Mouse (Mus musculus) heart, embryonic 15.5 days (tissue): ENCODE data around the gene Atf7ip. TPM values are rescaled to one million over a fixed set of nuclear protein-coding genes. Genes with fewer than 3 reads are reported as not detected.

Experiments
- ATAC-seq: fragments of 200-750 bp; cut with Nextera tagmentation; replicated peaks from 2 replicates; pipeline ENCODE4 v1.8.0; 2017; ENCODE audit warnings: low read depth, moderate TSS enrichment; ENCODE audit not compliant: insufficient number of reproducible peaks, insufficient read depth, low FRiP score
- H3K27ac ChIP-seq: fragments of 300-500 bp; sonication (generic); 2 replicates; pipeline ENCODE4 v1.5.1; 2015; ENCODE audit warnings: mild to moderate bottlenecking, inconsistent platforms
- H3K27me3 ChIP-seq: fragments of 300-500 bp; sonication (generic); 2 replicates; pipeline ENCODE4 v1.6.1; 2015; ENCODE audit warnings: inconsistent platforms
- H3K36me3 ChIP-seq: fragments of 300-500 bp; sonication (generic); 2 replicates; pipeline ENCODE4 v1.6.1; 2015; ENCODE audit warnings: mild to moderate bottlenecking, inconsistent platforms
- H3K4me1 ChIP-seq: fragments of 300-500 bp; sonication (generic); replicated peaks from 2 replicates; pipeline ENCODE4 v1.6.1; 2015; ENCODE audit warnings: inconsistent platforms
- H3K4me2 ChIP-seq: fragments of 300-500 bp; sonication (generic); 2 replicates; pipeline ENCODE4 v1.6.1; 2015; ENCODE audit warnings: inconsistent platforms, mild to moderate bottlenecking, moderate library complexity
- H3K4me3 ChIP-seq: fragments of 300-500 bp; sonication (generic); 2 replicates; pipeline ENCODE4 v1.5.1; 2015; ENCODE audit warnings: mild to moderate bottlenecking, inconsistent platforms
- H3K9ac ChIP-seq: fragments of 300-500 bp; sonication (generic); 2 replicates; pipeline ENCODE4 v1.6.1; 2015; ENCODE audit warnings: mild to moderate bottlenecking, inconsistent platforms
- H3K9me3 ChIP-seq: fragments of 300-500 bp; sonication (generic); replicated peaks from 2 replicates; pipeline ENCODE4 v1.6.1; 2016; ENCODE audit warnings: inconsistent platforms
- WGBS: fragments of 180-500 bp; shearing (Covaris S2); methylation state at CpG from one replicate; pipeline ENCODE4 v1.1.7; 2015; ENCODE audit warnings: mixed read lengths; 5-methylcytosine and 5-hydroxymethylcytosine counted together
- polyA plus RNA-seq: library from polyadenylated mRNA; unstranded; fragments of >200 nt; fragmentation: Nextera tagmentation; extraction: Ambion mirVana; gene quantifications from 2 replicates; pipeline ENCODE4 v1.2.1, GENCODE M21; 2015

The Atf7ip gene
- polyA plus RNA-seq, 1 experiment from 2014 or later = 30.3 TPM

GRCm38 (mm10) chr6:136647455-136647861 lies 141.5 kb downstream of the Atf7ip start:
- no peak for ATAC-seq
- 63% methylated on average over 10 of the region's 10 CpGs for WGBS
- Histone ChIP-seq H3K36me3 (no peaks in the 10 kb centered on the region), H3K4me1 (peaks cover 1% of the 10 kb centered on the region; the same call in 1 of the 2 replicates), H3K4me2 (no peak overlapping the region), H3K4me3 (no peak overlapping the region), H3K9ac (no peak overlapping the region), H3K27me3 (no peaks in the 10 kb centered on the region), H3K9me3 (no peaks in the 10 kb centered on the region), H3K27ac (no peak overlapping the region)

DNA sequence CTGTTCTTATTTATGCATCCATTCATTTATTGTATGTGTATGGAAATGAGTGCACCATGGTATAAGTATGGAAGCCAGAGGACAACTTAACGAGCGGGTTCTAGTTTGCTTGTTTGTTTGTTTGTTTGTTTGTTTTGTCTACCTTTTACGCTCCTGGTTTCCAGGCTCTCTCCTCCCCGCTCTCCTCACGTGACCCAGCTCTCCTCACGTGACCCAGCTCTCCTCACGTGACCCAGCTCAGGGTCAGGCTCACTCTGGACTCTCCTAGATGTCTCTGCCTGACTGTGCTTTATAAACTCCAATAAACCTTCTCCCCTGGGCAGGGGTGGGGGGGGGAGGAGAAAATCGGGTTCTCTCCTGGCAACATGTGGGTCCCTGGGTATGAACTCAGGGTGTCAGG lies 144.7 kb downstream of the Atf7ip start:
- Histone ChIP-seq H3K36me3 (no peaks in the 10 kb centered on the region), H3K9ac (no peak overlapping the region), H3K4me2 (no peak overlapping the region), H3K27me3 (no peaks in the 10 kb centered on the region), H3K27ac (no peak overlapping the region), H3K4me3 (no peak overlapping the region), H3K9me3 (no peaks in the 10 kb centered on the region), H3K4me1 (peaks cover 6% of the 10 kb centered on the region; the same call in 1 of the 2 replicates)
- no peak for ATAC-seq
- 90% methylated on average over 8 of the region's 8 CpGs for WGBS

- Histone ChIP-seq H3K9me3 (no peaks in the 10 kb centered on the region), H3K4me2 (no peak overlapping the region), H3K9ac (no peak overlapping the region), H3K27me3 (no peaks in the 10 kb centered on the region), H3K4me1 (peaks cover 8% of the 10 kb centered on the region; the same call in 1 of the 2 replicates), H3K27ac (no peak overlapping the region), H3K36me3 (no peaks in the 10 kb centered on the region), H3K4me3 (no peak overlapping the region)
- no peak for ATAC-seq
- WGBS = 47% methylated on average over 5 of the region's 5 CpGs
These were observed 147.4 kb downstream of the Atf7ip start for GRCm38 (mm10) chr6:136653331-136653730.

DNA sequence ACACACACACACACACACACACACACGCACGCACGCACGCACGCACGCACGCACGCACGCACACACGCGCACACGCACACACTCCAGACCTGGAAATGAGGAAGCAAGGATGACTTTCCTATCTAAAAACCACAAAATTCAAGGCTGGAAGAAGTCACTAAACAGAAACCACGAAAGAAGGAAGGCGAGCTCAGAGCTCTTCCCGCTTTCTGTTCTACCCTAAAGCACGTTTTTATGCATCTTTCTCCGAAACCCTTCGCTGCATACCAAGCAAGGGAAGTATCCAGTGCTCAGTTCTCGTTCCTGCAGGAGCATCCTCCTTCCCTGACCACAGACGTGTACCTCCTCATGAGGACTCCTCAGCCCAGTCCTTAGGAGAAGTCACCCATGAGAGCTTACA lies 148.5 kb downstream of the Atf7ip start:
- WGBS = 88% methylated on average over 20 of the region's 20 CpGs
- ATAC-seq = no peak
- Histone ChIP-seq H3K4me2 (no peak overlapping the region), H3K36me3 (no peaks in the 10 kb centered on the region), H3K4me1 (peaks cover 8% of the 10 kb centered on the region; the same call in 1 of the 2 replicates), H3K9ac (no peak overlapping the region), H3K27me3 (no peaks in the 10 kb centered on the region), H3K4me3 (no peak overlapping the region), H3K9me3 (no peaks in the 10 kb centered on the region), H3K27ac (no peak overlapping the region)

DNA sequence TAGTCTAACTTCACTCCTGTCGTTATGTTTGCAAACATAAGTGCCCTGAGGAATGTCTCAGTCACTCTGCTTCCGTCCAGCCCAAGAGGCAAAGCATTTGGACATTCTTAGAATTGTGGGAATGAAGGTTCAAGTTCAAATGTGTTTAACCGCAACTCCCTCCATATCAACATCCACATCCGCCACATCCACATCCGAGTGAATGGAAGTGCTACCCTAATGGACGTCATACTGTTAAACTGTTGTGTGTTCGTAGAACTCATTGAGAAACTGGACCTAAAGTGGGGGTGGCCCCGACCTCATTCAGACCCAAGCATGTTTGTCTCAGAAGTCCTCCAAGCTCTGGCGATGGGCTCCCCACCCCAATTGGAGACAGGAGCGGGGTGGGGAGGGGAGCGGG lies 149.8 kb downstream of the Atf7ip start:
- WGBS = 54% methylated on average over 11 of the region's 11 CpGs
- Histone ChIP-seq H3K4me2 (peak overlapping the region; percentile 40), H3K4me3 (0 out of 2 replicates have a peak overlapping the region, but pooled peaks have one; percentile 19), H3K27me3 (peaks cover 3% of the 10 kb centered on the region; the same call in 1 of the 2 replicates), H3K27ac (no peak overlapping the region), H3K4me1 (peaks cover 8% of the 10 kb centered on the region; the same call in 1 of the 2 replicates), H3K36me3 (no peaks in the 10 kb centered on the region), H3K9me3 (no peaks in the 10 kb centered on the region), H3K9ac (no peak overlapping the region)
- ATAC-seq = no peak

- ATAC-seq = no peak
- Histone ChIP-seq H3K36me3 (no peaks in the 10 kb centered on the region), H3K9me3 (no peaks in the 10 kb centered on the region), H3K4me1 (peaks cover 14% of the 10 kb centered on the region), H3K27ac (no peak overlapping the region), H3K4me2 (no peak overlapping the region), H3K27me3 (peaks cover 22% of the 10 kb centered on the region), H3K9ac (no peak overlapping the region), H3K4me3 (no peak overlapping the region)
- WGBS = 74% methylated on average over 4 of the region's 4 CpGs
These were observed 152.3 kb downstream of the Atf7ip start for GRCm38 (mm10) chr6:136658303-136658702.

GRCm38 (mm10) chr6:136659226-136659625 lies 153.3 kb downstream of the Atf7ip start:
- ATAC-seq = no peak
- WGBS = 88% methylated on average over 9 of the region's 9 CpGs

More at GRCm38 (mm10) chr6:136659226-136659625, 153.3 kb downstream of the Atf7ip start:
- H3K9ac ChIP-seq = no peak overlapping the region
- H3K27me3 ChIP-seq = peaks cover 22% of the 10 kb centered on the region
- H3K9me3 ChIP-seq = no peaks in the 10 kb centered on the region
- H3K27ac ChIP-seq = no peak overlapping the region
- peaks cover 14% of the 10 kb centered on the region for H3K4me1 ChIP-seq
- no peak overlapping the region for H3K4me3 ChIP-seq
- no peak overlapping the region for H3K4me2 ChIP-seq
- no peaks in the 10 kb centered on the region for H3K36me3 ChIP-seq

Other genes starting within 250 kb of the Atf7ip start
- gene Gm8994, start 178.6 kb upstream of the Atf7ip start, polyA plus RNA-seq = not detected in 2 replicates
- gene E330021D16Rik, start 90.6 kb upstream of the Atf7ip start, polyA plus RNA-seq = not detected in 2 replicates
- gene Plbd1, start 155.8 kb downstream of the Atf7ip start, polyA plus RNA-seq = 4.8 and 5.6 TPM in 2 replicates